Mouse (Mus musculus) cortical plate, adult 2 months (tissue): ENCODE results near the gene Lrriq1.

Source experiments
- CTCF ChIP-seq: fragments of 200-500 bp; IDR thresholded peaks from 2 replicates; pipeline ENCODE4 v1.5.1; 2011; ENCODE audit warnings: mild to moderate bottlenecking, control low read depth, low read length; ENCODE audit not compliant: insufficient read depth; ENCODE audit errors: extremely low read depth
- POLR2A ChIP-seq: fragments of 200-500 bp; IDR thresholded peaks from 2 replicates; pipeline ENCODE4 v1.6.1; 2011; ENCODE audit warnings: mild to moderate bottlenecking, low read length, control low read depth; ENCODE audit not compliant: insufficient read depth; ENCODE audit errors: extremely low read depth

DNA sequence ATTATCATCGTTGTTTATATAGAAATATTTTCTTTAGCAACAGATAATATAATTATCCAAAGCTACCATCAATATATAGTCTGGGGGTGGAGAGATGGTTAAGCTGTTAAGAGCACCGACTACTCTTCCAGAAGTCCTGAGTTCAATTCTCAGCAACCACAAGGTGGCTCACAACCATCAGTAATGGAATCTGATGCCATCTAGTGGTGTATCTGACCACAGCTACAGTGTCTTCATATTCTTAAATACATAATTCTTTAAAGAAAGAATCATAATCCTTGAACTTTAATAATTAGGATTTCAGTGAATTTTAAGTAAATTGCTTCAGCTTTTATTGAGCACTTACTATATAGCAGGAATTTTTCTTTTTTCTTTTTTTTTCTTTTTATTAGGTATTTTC, 128.0 kb downstream of the Lrriq1 start:
- TF ChIP-seq CTCF (no peak), POLR2A (no peak)
